Mouse (Mus musculus): ENCODE measurements at regions not wholly inside any gene's neighbourhood (a gene's known extent, or its start where the extent isn't known, plus 50 kb on each side); places are given as distances from the start of the nearest gene placed in this dataset.

- TF ChIP-seq CTCF (IDR thresholded peaks at IDR 0.05) = no peak
- H3K4me3 ChIP-seq (ENCODE audit: low read depth, low read length) = no peak overlapping the region
- 48% methylated on average over 3 of the region's 3 CpGs for WGBS
- no peaks in the 10 kb centered on the region for H3K27me3 ChIP-seq (ENCODE audit: insufficient read depth, low read length)
- DNase-seq (ENCODE audit: low spot score) = no peak
- no peak overlapping the region for H3K9ac ChIP-seq (replicated peaks; ENCODE audit: low read length, poor library complexity, severe bottlenecking)
- no peaks in the 10 kb centered on the region for H3K4me1 ChIP-seq (ENCODE audit: insufficient read depth, low read length)
- H3K9me3 ChIP-seq (ENCODE audit: low read length) = no peaks in the 10 kb centered on the region
- no peaks in the 10 kb centered on the region for H3K36me3 ChIP-seq (ENCODE audit: insufficient read depth, low read length)
- H3K27ac ChIP-seq (ENCODE audit: low read depth, low read length) = no peak overlapping the region
- no peak overlapping the region for H3K4me2 ChIP-seq (ENCODE audit: low read depth, low read length, poor library complexity, severe bottlenecking)
- no peak for ATAC-seq (ENCODE audit: low FRiP score)
Measured at GRCm38 (mm10) chr12:118474732-118475131, 173.5 kb upstream of the Sp4 start.

- Histone ChIP-seq H3K4me3 (ENCODE audit: low read depth, low read length) (no peak overlapping the region), H3K9me3 (ENCODE audit: low read length) (no peaks in the 10 kb centered on the region), H3K9ac (replicated peaks; ENCODE audit: low read length, poor library complexity, severe bottlenecking) (no peak overlapping the region), H3K4me2 (ENCODE audit: low read depth, low read length, poor library complexity, severe bottlenecking) (no peak overlapping the region), H3K27ac (ENCODE audit: low read depth, low read length) (no peak overlapping the region), H3K4me1 (ENCODE audit: insufficient read depth, low read length) (no peaks in the 10 kb centered on the region), H3K36me3 (ENCODE audit: insufficient read depth, low read length) (no peaks in the 10 kb centered on the region), H3K27me3 (ENCODE audit: insufficient read depth, low read length) (peaks cover 3% of the 10 kb centered on the region)
- DNase-seq (ENCODE audit: low spot score) (no peak), ATAC-seq (ENCODE audit: low FRiP score) (no peak)
- no peak for TF ChIP-seq CTCF (IDR thresholded peaks at IDR 0.05)
- WGBS = 83% methylated on average over 3 of the region's 3 CpGs
Measured at GRCm38 (mm10) chr12:118466837-118467236, 165.6 kb upstream of the Sp4 start.

GRCm38 (mm10) chr12:118457493-118458408, 156.5 kb upstream of the Sp4 start:
- ATAC-seq (ENCODE audit: low FRiP score) = peak; percentile 71
- Histone ChIP-seq H3K4me1 (ENCODE audit: insufficient read depth, low read length) (no peaks in the 10 kb centered on the region), H3K4me2 (ENCODE audit: low read depth, low read length, poor library complexity, severe bottlenecking) (peak overlapping the region; percentile 38), H3K36me3 (ENCODE audit: insufficient read depth, low read length) (no peaks in the 10 kb centered on the region), H3K9me3 (ENCODE audit: low read length) (no peaks in the 10 kb centered on the region), H3K9ac (replicated peaks; ENCODE audit: low read length, poor library complexity, severe bottlenecking) (no peak overlapping the region), H3K27ac (ENCODE audit: low read depth, low read length) (no peak overlapping the region), H3K4me3 (ENCODE audit: low read depth, low read length) (peak overlapping the region; percentile 20; the same call in 1 of the 2 replicates), H3K27me3 (ENCODE audit: insufficient read depth, low read length) (peaks cover 21% of the 10 kb centered on the region; the same call in 1 of the 2 replicates)
- peak; percentile 85 for TF ChIP-seq CTCF (IDR thresholded peaks at IDR 0.05)
- WGBS = 7% methylated on average over 36 of the region's 36 CpGs
- DNase-seq (ENCODE audit: low spot score) = peak; percentile 80

- ATAC-seq (ENCODE audit: low FRiP score) = no peak
- peak; percentile 73 for TF ChIP-seq CTCF (IDR thresholded peaks at IDR 0.05)
- Histone ChIP-seq H3K9ac (replicated peaks; ENCODE audit: low read length, poor library complexity, severe bottlenecking) (no peak overlapping the region), H3K27me3 (ENCODE audit: insufficient read depth, low read length) (peaks cover 17% of the 10 kb centered on the region; the same call in 1 of the 2 replicates), H3K4me1 (ENCODE audit: insufficient read depth, low read length) (no peaks in the 10 kb centered on the region), H3K4me3 (ENCODE audit: low read depth, low read length) (no peak overlapping the region), H3K4me2 (ENCODE audit: low read depth, low read length, poor library complexity, severe bottlenecking) (no peak overlapping the region), H3K27ac (ENCODE audit: low read depth, low read length) (no peak overlapping the region), H3K36me3 (ENCODE audit: insufficient read depth, low read length) (no peaks in the 10 kb centered on the region), H3K9me3 (ENCODE audit: low read length) (no peaks in the 10 kb centered on the region)
- peak; percentile 69 for DNase-seq (ENCODE audit: low spot score)
- 8% methylated on average over 1 of the region's 1 CpGs for WGBS
Measured at GRCm38 (mm10) chr12:118455609-118456008, 154.4 kb upstream of the Sp4 start.

DNA sequence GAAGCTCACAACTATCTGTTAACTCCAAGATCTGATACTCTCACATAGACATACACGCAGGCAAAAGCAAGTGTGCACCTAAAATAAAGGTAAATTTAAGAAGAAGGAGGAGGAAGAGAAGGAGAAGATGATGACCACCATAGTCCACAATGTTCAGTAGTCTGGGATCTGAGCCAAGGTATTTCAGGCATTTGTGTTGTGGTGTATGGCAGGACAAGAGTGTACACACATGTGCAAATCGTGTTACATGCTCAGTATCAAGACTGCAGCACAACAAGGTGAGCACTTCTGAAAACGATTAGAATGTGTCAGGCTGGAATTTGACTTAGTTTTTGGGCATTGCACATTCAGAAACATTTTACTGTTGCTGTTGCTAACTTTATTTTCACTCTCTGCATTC, 138.4 kb upstream of the Sp4 start:
- WGBS = 79% methylated on average over 3 of the region's 3 CpGs

DNA sequence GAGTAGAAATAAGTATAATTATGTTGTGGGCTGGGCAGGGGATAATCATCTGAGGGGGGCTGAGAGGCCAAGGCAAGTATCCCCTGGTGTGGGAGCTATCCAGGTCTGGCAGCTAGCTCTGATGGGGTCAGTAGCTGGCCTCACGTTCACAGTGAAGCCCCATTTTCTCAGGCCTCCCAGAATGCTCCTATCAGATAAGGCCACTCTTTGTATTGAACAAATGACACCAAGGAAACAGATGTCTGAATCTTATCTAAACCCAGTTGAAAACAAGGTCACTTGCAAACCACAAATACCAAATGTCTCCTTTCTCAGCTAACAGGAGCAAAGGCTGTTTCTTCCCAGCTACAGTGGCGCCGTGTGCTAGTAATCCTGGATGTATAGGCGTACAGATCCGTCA, 137.6 kb upstream of the Sp4 start:
- no peaks in the 10 kb centered on the region for H3K9me3 ChIP-seq (ENCODE audit: low read length)
- WGBS = 94% methylated on average over 5 of the region's 5 CpGs
- H3K4me1 ChIP-seq (ENCODE audit: insufficient read depth, low read length) = no peaks in the 10 kb centered on the region
- H3K27ac ChIP-seq (ENCODE audit: low read depth, low read length) = no peak overlapping the region
- no peak overlapping the region for H3K9ac ChIP-seq (replicated peaks; ENCODE audit: low read length, poor library complexity, severe bottlenecking)
- no peaks in the 10 kb centered on the region for H3K36me3 ChIP-seq (ENCODE audit: insufficient read depth, low read length)
- TF ChIP-seq CTCF (IDR thresholded peaks at IDR 0.05) = no peak
- DNase-seq (ENCODE audit: low spot score) = no peak
- H3K4me2 ChIP-seq (ENCODE audit: low read depth, low read length, poor library complexity, severe bottlenecking) = no peak overlapping the region
- ATAC-seq (ENCODE audit: low FRiP score) = no peak
- H3K4me3 ChIP-seq (ENCODE audit: low read depth, low read length) = no peak overlapping the region
- no peaks in the 10 kb centered on the region for H3K27me3 ChIP-seq (ENCODE audit: insufficient read depth, low read length)

More for the DNA sequence above, 138.4 kb upstream of the Sp4 start:
- no peaks in the 10 kb centered on the region for H3K36me3 ChIP-seq (ENCODE audit: insufficient read depth, low read length)
- no peak for TF ChIP-seq CTCF (IDR thresholded peaks at IDR 0.05)
- H3K27ac ChIP-seq (ENCODE audit: low read depth, low read length) = no peak overlapping the region
- H3K4me3 ChIP-seq (ENCODE audit: low read depth, low read length) = no peak overlapping the region
- no peaks in the 10 kb centered on the region for H3K9me3 ChIP-seq (ENCODE audit: low read length)
- no peak for DNase-seq (ENCODE audit: low spot score)
- H3K9ac ChIP-seq (replicated peaks; ENCODE audit: low read length, poor library complexity, severe bottlenecking) = no peak overlapping the region
- H3K27me3 ChIP-seq (ENCODE audit: insufficient read depth, low read length) = no peaks in the 10 kb centered on the region
- H3K4me1 ChIP-seq (ENCODE audit: insufficient read depth, low read length) = no peaks in the 10 kb centered on the region
- H3K4me2 ChIP-seq (ENCODE audit: low read depth, low read length, poor library complexity, severe bottlenecking) = no peak overlapping the region
- no peak for ATAC-seq (ENCODE audit: low FRiP score)
